Mouse (Mus musculus) spleen, adult 2 months (tissue): Measurements from ENCODE around the gene Zfp14.

Source experiments
- CTCF ChIP-seq: fragments of 200-500 bp; IDR thresholded peaks from 2 replicates; pipeline ENCODE4 v1.5.1; 2011; ENCODE audit warnings: mild to moderate bottlenecking, inconsistent platforms; ENCODE audit not compliant: insufficient read depth, insufficient read length, insufficient replicate concordance; ENCODE audit errors: extremely low read depth
- POLR2A ChIP-seq: fragments of 200-500 bp; IDR thresholded peaks from 2 replicates; pipeline ENCODE4 v1.6.1; 2011; ENCODE audit warnings: low read depth, low read length, inconsistent platforms

- TF ChIP-seq CTCF (no peak), POLR2A (no peak)
Measured at GRCm38 (mm10) chr7:29989031-29989430, 62.1 kb downstream of the Zfp14 start.
